Mouse (Mus musculus) C3H10T1/2 (cell line): ENCODE measurements around the gene Ppp1r16b. TPM values are rescaled to one million over a fixed set of nuclear protein-coding genes. Genes with fewer than 3 reads are reported as not detected.

ENCODE experiments used
- polyA plus RNA-seq, 2 experiments: library from polyadenylated mRNA; unstranded; fragments of >200 nt; fragmentation: generic; extraction: Trizol; gene quantifications; one replicate each; pipeline ENCODE4 v1.2.1; 2012; ENCODE audit warnings: missing spikeins in 2 of 2

The Ppp1r16b gene
- polyA plus RNA-seq: under 1 TPM; 0.04 to 0.07 TPM

GRCm38 (mm10) chr2:158665098-158665497 is at the start of gene Ppp1r16b:
TSS of gene Ppp1r16b (plus strand) at chr2:158665398.

GRCm38 (mm10) chr2:158624718-158625222 is 40.4 kb upstream of the Ppp1r16b start, which contains the start of gene Actr5:
TSS of gene Actr5 (plus strand) at chr2:158624888.

GRCm38 (mm10) chr2:158767742-158768339 is 102.6 kb downstream of the Ppp1r16b start, which contains the start of gene Fam83d:
TSS of gene Fam83d (plus strand) at chr2:158768093.

GRCm38 (mm10) chr2:158794494-158795004 is 129.4 kb downstream of the Ppp1r16b start, which contains the start of gene Dhx35:
TSS of gene Dhx35 (plus strand) at chr2:158794807.

Other genes with a start within 250 kb of the Ppp1r16b start
- gene Adig, start 162.8 kb upstream of the Ppp1r16b start, polyA plus RNA-seq: not detected
- under 1 TPM in 1 of 2 experiments, not detected in 1; 0.05 TPM for gene Arhgap40, start 152.6 kb upstream of the Ppp1r16b start, polyA plus RNA-seq
- gene Slc32a1, start 54.6 kb upstream of the Ppp1r16b start, polyA plus RNA-seq: not detected
- gene Actr5, start 40.5 kb upstream of the Ppp1r16b start, polyA plus RNA-seq: 1 to 10 TPM; 6.9 to 9.1 TPM
- 10 to 100 TPM in 1 of 2 experiments, 1 to 10 TPM in 1; 9.3 to 31.8 TPM for gene Fam83d, start 102.7 kb downstream of the Ppp1r16b start, polyA plus RNA-seq
- 1 to 10 TPM; 2.6 to 7.5 TPM for gene Dhx35, start 129.4 kb downstream of the Ppp1r16b start, polyA plus RNA-seq